Mouse (Mus musculus): Measurements from ENCODE around the gene Gna15.

DNA sequence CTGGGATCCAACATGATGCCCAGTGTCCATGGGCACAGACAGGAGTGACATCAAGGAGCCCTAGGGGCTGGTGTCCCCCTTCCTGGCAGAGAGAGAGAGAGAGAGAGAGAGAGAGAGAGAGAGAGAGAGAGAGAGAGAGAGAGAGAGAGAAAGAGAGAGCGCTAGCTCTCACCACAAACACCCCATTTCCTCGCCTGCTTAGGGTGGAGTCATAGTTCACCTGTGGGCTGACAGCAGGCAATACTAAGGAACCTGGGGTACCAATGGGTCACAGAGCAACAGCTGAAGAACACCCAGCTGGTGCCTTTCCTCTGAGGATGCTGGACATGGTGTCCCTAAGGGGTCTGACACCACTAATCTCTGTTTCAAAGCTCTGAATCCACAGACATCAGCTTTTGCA is 13.4 kb upstream of the Gna15 start:
- no peak for TF ChIP-seq EP300 (IDR thresholded peaks at IDR 0.05; ENCODE audit: low read depth)
- no peak for TF ChIP-seq CTCF (IDR thresholded peaks at IDR 0.05; ENCODE audit: low read depth)
